Mouse (Mus musculus): Measurements from ENCODE around the gene Tmem176a.

The Tmem176a gene

DNA sequence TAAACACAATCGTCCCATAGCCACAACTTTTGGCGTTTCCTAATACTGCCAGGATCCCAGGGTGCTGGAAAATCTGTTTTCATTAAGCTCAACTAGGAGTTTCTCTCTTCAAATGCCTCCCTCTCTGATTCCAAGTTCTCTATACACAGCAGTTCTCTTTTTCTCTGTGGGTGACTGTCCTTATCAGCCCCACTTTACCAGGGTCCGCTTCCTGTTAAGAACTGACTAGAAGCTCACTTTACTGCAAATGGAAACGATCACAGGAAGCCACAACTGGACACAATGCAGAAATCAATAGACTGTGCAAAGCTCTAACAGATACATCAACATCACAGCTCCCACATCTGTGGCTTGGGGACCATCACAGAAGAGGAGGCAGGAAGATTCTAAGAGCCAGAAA is 53.5 kb downstream of the Tmem176a start:
- DNase-seq (ENCODE audit: low spot score in 2 of 2) = no peak

DNA sequence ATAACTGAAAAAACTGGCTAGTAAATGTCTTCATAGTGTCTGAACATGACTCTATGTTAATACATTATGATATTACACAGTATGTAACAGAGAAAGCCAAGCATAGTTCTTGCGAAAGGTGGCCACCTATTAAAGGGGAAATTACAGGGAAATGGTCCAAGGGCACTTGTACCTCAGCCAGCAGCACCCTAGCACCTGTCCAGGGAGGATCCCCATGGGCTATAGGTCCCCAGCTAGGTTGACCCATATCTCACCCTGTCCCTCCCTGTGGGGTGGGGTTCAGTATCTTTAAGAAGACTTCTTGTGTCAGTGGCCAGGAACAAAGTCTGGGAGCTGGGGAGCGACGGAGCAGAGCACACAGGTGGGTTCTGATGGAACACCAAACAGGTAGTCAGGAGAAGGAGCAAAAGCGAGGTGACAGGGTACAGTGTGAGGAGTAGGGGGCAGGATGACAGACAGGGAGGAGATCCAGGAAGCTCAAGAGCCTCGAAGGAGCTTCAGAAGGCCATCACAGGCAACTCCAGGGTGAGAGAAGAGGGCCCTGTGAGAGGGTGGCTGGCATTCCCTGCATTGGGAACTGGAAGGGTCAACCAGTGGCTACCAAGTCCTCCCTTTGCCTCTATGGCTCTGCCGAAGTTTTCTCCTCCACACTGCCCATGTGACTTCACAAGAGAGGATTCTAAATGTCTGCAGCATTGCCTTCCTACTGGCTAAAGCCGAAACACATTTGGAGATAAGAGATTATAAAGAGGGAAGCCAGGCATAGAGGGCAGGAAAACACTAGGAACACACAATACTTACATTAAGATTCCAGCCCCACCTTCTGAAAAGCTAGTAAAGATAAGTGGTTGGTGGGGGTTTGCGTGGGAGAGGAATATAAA is 54.5 kb downstream of the Tmem176a start:
- DNase-seq (ENCODE audit: low spot score in 2 of 2) = no peak

DNA sequence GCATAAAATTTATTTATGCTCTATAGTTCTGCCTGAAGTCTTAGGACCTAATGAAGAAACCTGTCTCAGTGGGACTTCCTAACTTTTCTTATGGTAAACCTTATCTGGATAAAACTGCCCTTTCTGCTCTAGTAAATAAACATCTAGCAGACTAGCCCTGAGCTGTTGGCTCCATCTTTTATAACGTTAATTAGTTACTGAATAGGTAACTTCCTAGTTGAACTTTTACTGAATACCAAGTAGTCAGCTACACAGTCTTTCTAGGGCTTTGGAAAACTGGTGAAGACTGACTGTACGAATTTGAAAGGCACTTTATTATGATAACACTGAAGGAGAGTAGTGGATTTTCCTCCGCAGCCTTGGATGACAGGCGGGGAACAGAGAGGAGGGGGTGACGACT is 55.2 kb downstream of the Tmem176a start:
- DNase-seq (ENCODE audit: low spot score in 2 of 2) = no peak

Measured in right cerebral cortex, postnatal 36 days (tissue).